Mouse (Mus musculus) gastrocnemius, adult 8-10 months (tissue): Measurements from ENCODE around the gene Ybey. TPM values are rescaled to one million over a fixed set of nuclear protein-coding genes. Genes with fewer than 3 reads are reported as not detected.
A peak's percentile ranks its signal among the peaks of the same experiment; 100 is the strongest.

Source experiments
- DNase-seq, 2 experiments: peaks; one replicate each; pipeline ENCODE4 v3.0.0; 2022; ENCODE audit warnings: low spot score in 2 of 2
- total RNA-seq, 4 experiments: library from RNA; stranded (reverse); gene quantifications; 2 replicates each; pipeline ENCODE4 v1.2.4; 2022

Ybey gene
- total RNA-seq, 4 experiments from 2014 or later = 3.7 to 4.4 (median 4.2) TPM

DNA sequence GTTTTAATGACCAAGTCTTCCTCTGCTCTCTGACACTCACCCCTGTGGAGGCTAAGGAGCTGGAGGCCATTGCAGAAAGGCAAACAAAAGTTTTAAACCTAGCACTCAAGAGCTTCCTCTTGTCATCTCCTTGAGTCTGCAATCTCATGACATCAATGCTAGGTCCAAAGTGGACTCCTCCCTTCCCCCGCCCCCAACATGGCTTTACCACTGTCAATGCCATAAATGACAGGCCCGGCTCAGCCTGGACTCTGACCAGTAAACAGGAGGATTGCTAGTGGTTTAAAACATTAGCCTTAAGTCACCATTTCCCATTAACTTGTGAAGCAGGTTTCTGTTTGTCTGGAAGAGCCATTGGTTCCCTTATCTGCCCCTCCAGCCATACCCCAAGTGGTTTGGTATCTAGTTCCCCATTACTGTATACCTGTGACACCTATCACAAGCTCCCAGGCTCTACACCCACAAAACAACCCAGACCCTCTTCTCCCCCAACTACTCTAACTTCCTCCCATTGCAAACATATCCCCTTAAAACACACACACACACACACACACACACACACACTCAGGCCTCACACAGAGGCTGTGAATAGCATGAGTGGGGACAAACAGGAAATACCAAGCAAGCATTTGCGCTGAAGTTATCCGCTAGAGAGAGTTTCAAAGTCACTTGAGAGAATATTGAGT, 22.8 kb downstream of the Ybey start:
- no peak for DNase-seq

- DNase-seq = peak; percentile 95 to 98
Observed at GRCm38 (mm10) chr10:76442178-76443088, 26.5 kb downstream of the Ybey start, which contains the start of gene Pcnt. Gene Pcnt (minus strand): TSS chr10:76442786.

GRCm38 (mm10) chr10:76440281-76440680, 28.6 kb downstream of the Ybey start, which contains the start of gene AC141477.1:
Gene AC141477.1 (minus strand): TSS chr10:76440444.
- DNase-seq = no peak

GRCm38 (mm10) chr10:76439107-76439890, 29.6 kb downstream of the Ybey start:
- DNase-seq = no peak

DNA sequence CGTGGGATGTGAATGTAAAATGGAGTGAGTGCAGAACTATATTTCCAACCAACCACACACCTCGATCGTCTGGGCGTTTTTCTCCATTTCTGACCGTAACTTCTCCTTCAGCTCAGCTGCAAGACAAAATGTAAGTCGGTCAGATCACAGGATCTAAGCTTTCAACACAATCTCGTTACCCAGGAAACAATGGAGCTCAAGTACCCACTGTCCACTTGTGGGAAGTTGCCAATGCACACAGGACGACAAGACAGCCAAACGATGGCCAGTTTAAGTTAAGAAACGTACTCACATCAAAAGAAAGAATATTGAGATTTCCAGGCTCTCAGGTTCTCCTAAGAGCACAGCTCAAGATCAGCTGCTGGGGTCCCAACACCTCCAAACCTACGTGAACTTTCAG, 35.0 kb downstream of the Ybey start:
- DNase-seq = no peak

DNA sequence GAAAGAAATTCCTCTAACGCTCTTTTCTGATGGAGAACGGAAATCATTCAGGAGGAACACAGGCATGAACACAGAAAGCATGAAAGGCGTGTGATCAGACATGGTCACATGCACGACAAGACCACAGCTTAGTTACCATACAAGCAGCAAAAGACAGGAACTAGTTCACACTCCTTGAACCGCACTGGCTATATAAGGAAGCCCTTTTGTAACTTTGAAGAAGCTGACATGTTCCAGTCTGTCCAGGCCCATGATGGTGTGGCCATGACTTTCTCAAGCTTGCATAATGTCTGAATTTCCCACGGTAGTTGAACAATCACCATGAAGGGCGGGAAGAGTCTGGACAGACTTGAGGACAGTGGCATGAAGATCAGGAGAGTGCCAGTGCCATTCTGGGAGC, 43.2 kb downstream of the Ybey start:
- DNase-seq = no peak

DNA sequence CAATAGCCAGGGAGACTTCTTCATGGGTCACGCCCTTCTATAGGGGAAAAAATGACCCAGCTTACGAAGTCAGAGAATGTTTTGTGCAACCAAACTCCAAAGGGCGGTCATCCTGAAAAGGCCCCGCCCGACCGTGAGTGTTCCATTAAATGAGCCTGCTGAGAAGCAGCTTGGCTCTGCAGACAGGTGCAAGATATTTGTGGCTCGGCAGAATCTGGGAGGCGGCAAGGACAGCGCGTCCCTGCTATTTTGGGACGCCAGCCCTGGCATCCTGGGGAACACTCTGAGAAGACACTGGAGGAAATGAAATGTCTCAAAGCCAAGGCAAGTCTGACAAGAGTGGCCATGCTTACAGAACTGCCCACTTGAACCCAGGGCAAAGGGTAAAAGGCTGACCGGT, 52.1 kb downstream of the Ybey start:
- DNase-seq = peak; percentile 66 to 87

Other genes starting within 250 kb of the Ybey start
- 1 to 10 TPM; 2.1 to 3.3 (median 3.0) TPM for gene Prmt2, start 231.2 kb downstream of the Ybey start, total RNA-seq
- gene S100b, start 215.3 kb downstream of the Ybey start, total RNA-seq = 1 to 10 TPM; 1.2 to 3.0 (median 2.4) TPM
- gene Dip2a, start 123.8 kb downstream of the Ybey start, total RNA-seq = 1 to 10 TPM; 2.6 to 4.3 (median 2.8) TPM
- gene AC141477.1, start 28.7 kb downstream of the Ybey start, total RNA-seq = not detected
- 10 to 100 TPM; 53.2 to 69.0 (median 59.0) TPM for gene Pcnt, start 26.3 kb downstream of the Ybey start, total RNA-seq
- not detected for gene 2610028H24Rik, start 20.0 kb downstream of the Ybey start, total RNA-seq
- 10 to 100 TPM; 15.6 to 19.9 (median 17.2) TPM for gene Mcm3ap, start 187 bp downstream of the Ybey start, total RNA-seq
- 1 to 10 TPM; 4.4 to 8.1 (median 7.2) TPM for gene Lss, start 62.5 kb upstream of the Ybey start, total RNA-seq
- not detected for gene Spatc1l, start 93.2 kb upstream of the Ybey start, total RNA-seq
- gene Ftcd, start 106.5 kb upstream of the Ybey start, total RNA-seq = under 1 TPM in 1 of 4 experiments, not detected in 3; 0.27 TPM
- gene Col6a2, start 154.5 kb upstream of the Ybey start, total RNA-seq = 10 to 100 TPM; 15.1 to 28.1 (median 17.1) TPM